Mouse (Mus musculus) CH12.LX (cell line): Measurements from ENCODE around the gene Stk36.

Source experiments
- NELFE ChIP-seq: IDR thresholded peaks from 2 replicates; pipeline ENCODE4 v1.6.1; 2011; ENCODE audit warnings: low read depth, low read length, improper control_type of control experiment
- SIN3A ChIP-seq: IDR thresholded peaks from 2 replicates; pipeline ENCODE4 v1.6.1; 2012; ENCODE audit warnings: low read length, improper control_type of control experiment, inconsistent platforms

DNA sequence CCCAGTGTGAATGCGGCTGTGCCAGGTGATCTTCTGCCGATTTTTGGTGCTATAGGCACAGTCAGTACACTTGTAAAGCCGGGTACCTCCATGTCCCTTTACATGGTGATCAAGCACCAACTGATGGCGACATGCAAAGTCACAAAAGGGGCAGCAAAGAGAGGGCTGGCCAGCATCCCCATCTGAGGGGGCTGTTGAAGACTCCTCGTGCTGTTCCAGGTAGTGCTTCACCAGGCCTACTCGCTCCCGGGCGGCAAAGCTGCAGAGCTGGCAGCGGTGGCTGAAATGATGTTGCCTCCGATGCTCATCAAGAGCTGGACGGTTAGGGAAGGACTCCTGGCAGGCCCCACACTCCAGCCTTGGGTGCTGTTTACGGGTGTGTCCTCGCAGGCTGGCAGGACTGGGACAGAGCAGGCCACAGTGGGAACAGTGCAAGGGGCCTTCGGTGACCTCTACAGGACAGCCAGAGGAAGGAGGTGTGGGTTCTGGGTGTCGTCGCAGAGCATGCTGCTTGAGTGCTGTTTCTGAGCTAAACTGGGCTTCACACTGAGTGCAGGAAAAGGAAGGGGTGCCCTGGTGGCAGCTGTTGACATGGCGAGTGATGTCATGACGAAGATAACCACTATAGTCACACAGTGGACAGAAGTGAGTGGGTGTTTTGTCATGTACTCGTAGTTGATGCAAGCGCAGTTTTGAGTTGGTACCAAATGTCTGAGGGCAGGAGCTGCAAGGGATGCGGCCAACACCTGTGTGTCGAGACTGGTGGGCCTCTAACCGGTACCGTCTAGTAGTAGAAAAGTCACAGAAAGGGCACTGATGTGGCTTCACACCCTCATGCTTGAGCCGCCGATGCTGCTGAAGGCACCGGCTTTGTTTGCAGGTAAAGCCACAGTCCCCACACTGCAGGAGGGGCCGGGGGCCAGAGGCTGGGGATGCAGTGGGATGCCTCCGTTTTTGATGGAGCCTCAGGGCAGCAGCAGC is 31.2 kb upstream of the Stk36 start:
- TF ChIP-seq SIN3A (no peak), NELFE (no peak)
